Mouse (Mus musculus) liver, adult (tissue): Measurements from ENCODE around the gene Sgsm1.

Experiments used
- GATA4 ChIP-seq: IDR thresholded peaks from 2 replicates; pipeline ENCODE4 v1.6.1; 2014; ENCODE audit warnings: mild to moderate bottlenecking, low read length; ENCODE audit not compliant: insufficient replicate concordance

The Sgsm1 gene

DNA sequence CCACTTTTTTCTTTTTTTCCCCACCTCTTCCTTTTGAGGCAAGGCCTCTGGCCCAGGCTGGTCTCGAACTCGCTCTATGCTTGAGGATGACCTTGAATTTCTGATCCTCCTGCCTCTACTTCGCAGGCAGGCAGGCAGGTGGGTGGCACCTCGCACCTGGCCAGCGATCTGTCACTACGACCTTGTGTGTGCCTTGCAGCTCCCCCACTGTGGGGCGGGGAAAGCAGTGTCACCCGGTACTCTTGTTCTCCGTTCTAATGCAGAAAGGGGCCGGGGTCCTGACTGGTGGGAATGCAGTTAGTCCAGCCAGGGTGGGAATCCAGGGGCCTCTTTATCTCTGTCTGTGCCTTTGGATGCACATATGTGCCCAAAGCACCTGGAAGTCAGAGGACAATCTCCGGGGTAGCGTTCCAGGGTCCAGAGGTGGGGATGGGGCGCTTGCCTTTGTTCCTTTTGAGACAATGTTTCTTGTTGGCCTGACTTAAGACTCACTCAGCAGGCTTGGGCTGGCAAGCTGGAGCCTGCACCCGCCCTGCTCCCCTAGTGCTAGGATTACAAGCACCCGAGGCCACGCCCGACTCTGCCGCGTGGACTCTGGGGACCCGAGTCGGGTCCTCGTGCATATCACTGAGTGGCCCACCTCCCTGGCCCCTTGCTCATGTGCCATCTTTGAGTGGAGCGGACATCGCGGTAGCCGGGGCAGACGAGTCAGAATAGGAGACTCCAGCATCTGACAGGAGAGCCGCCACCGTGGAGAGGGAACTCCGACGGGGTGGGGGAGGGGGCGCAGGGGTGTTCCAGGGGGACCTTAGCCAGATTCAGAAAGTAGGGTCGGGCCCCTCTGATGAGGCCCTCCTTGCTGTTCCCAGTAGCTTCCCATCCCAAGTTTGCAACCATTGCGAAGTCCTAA is 24.3 kb upstream of the Sgsm1 start:
- TF ChIP-seq GATA4: no peak

DNA sequence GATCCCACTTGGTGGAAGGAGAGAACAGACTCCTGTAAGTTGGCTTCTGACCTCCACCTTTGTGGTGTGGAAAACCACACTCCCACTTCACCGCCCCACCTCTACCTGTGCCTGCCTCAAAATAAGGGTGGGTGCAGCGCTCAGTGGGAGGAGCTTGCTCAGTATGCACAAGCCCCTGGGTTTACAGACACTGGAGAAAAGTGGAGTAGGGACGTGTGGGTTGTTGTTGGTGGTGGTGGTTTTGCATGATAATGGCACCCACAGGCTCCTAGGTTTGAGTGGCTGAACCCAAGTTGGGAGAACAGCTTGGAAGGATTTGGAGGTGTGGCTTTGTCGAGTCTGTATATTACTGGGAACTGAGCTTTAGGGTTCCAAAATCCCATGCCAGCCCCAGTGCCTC is 22.3 kb upstream of the Sgsm1 start:
- TF ChIP-seq GATA4: no peak

DNA sequence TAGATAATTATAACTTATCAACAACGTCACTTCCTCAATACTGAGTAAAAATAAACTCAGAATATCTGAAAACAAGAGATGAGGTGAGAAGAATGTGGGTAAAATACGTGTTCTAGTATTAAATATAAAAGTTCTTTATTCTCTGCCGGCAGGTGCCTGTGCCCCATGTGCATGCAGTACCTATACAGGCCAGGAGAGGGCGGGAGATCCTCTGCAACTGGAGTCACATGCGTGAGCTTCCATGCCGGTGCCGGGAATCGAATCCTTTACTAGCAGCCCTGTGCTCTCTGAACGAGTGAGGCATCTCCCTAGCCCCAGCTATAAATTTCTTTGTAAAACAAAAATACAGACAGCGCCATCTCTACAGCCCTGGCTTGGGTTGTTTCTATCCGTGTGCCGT is 21.7 kb upstream of the Sgsm1 start:
- TF ChIP-seq GATA4: no peak

DNA sequence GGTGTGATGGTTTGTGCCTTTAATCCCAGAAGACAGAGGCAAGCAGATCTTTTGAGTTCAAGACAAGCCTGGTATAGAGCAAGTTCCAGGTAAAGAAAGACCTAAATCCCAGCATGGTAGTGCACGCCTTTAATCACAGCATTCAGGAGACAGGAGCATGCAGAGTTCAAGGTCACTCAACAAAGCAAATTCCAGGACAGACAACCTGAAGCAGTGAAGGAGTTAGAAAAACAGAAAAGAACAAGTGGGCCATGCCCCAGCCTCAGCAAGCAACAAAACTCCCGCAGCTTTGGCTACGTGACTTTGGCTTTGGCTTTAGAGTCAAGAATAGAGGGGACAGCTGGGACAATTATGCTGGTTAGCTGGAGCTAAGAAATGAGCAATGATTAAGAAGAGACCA is 19.6 kb upstream of the Sgsm1 start:
- TF ChIP-seq GATA4: no peak

DNA sequence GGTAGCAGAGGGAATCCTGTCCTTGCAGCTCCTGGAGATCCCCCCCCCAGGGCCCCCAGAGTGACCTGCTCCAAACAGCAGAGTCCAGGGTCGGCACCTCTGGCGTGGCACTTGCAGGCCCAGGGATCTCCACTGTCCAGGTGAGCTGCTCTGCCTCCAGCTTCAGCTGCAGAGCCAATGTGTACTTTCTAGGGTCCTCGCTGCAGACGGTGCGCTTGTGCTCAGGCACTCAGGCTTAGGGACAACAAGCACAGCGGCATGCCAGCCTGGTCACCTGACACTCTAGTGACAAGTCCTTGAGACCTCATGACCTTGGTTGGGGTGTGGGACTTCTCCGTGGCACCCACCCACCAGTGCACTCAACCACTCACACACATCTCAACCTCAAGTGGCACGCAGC is 18.9 kb upstream of the Sgsm1 start:
- no peak for TF ChIP-seq GATA4

DNA sequence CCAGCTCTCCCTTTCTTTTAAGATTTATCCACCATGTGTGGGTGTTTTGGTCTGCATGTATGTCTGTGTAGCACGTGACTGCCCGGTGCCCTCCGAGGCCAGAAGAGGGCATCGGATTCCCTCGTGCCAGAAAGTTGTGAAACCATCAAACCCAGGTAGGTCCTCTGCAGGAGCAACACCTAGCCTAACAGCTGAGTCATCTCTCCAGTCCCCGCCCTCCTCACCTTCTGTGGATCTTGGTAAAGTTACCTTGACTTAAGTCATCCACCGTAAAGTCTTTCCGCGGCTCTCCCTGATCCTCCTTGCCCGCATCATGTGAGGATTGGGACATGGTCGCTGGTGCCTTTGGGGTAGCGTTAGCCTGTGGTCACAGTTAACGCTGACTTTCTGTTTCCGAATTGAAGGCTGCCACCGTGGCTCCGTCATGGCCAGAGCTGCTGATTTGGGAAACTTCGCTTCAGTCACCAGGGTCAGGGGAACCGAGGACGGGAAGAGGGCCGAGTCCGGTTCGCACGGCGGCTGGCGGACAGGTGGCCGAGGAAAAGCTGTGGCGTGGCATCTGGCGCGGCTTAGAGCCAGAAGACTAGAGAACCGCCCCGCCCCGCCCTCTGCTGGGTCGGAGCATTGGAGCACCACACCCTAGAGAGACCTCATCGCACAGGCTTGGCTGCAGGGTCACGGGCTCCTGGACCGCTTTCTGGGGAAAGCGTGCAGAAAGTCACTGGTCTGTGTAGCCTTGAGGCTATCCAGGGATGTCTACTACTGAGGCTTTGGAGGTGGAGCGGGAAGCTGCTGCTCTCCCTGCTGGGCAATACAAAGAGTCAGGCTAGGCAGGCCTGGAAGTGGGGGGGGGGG is 13.4 kb upstream of the Sgsm1 start:
- no peak for TF ChIP-seq GATA4

DNA sequence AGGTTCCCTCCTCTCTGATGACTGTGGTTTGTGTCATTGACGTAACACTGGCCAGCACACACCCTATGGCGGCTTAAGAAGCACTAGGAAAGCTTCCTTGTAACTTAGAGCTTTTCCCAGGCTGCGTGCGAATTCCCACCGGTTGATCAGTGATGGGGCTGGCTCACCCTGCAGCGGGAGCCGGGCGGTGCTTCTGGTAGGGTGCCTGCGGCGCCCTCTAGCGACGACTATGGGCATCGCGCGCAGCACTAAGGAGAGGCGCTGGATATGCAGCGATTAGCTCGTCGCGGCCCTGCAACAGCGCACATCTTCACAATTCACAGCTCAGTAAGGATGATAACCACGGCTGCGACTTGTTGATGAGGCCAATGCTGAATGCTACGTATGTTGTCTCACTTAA is 3.4 kb upstream of the Sgsm1 start:
- TF ChIP-seq GATA4: no peak

DNA sequence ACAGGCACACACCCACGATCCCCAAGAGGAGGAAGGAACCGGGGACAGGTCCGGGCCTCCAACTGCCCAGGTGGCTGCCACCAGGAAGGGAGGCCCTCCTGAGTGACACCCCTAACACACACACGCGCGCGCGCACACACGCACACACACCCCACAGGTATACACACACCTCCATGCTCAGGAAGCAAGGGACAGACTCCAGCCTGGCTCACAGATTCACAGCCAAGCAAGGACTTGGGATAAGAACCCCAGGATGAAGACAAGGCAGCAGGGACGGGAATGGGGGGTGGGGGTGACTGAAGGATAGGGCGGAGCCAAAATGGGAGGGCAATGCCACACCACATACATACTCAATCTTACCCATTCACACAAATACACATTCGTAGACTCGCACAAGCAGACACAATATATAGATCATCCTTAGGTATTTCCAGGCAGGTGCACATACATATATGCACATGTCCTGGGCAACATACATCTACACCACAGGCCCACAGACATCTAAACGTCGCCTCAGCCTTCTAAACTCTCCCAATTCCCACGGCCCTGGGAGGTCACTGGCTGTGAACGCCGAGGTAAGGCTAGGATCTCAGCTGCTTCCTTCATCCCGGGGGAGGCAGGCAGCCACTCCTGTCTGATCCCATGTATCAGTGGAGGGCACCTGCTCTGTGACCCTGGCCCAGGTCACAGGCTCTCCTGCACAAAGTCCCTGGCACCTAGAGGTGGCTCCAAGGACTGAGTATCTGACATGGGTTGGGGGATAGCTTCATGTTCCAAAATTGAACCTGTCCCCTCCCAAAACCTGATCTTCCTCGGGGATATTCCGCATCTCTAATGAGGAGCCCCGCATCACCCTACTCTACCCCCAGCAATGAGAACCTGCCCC is 852 bp downstream of the Sgsm1 start:
- no peak for TF ChIP-seq GATA4

DNA sequence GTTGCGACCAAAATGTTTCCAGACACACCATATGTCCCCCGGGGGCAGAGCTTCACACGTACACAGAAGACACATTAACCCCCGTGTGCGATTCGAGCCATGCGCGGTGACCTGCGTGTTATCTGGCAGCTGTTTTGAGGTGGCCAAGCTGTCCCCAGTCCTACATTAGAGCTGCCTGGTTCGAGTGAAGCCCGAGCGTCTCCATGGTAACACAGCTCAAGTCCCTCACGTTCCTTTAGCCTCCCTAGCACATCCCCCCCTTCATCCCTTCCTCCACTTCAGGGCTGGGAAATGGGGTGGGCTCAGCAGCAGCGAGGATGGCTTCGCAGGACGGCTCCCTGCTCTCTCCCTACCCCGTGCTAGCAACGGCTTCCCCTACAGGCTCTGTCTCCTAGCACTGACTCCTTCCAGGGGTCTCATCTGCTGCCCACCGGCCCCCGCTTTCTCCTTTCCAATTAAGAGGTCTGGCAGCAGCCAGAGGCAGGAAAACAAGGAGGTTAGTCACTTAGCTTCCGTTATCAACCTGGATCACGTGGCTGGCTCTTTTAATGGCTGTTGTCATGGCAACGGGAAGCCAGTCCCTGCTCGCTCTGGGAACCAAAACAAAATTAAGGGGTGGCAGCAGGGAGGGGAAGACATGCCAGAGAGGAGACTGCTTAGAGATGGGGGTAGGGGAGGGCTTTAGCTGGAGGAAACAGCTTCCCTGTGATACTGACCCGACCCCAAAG is 3.7 kb downstream of the Sgsm1 start:
- no peak for TF ChIP-seq GATA4

DNA sequence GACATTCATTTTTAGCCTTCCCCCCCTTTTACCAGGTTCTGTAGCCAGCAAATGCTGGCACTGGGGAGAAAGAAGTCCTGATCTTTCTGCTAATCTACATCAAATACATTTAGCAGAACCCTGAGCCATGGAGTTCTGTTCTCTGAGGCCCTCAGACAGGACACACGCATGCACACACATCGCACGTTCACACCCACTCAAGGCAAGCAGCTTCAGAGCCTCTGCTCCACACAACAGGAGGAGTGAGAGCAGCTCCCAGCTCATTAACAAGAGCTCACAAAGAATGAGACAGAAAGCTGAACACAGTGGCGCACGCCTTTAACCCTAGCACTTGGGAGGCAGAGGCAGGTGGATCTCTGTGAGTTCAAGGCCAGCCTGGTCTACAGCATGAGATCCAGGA is 6.1 kb downstream of the Sgsm1 start:
- no peak for TF ChIP-seq GATA4

DNA sequence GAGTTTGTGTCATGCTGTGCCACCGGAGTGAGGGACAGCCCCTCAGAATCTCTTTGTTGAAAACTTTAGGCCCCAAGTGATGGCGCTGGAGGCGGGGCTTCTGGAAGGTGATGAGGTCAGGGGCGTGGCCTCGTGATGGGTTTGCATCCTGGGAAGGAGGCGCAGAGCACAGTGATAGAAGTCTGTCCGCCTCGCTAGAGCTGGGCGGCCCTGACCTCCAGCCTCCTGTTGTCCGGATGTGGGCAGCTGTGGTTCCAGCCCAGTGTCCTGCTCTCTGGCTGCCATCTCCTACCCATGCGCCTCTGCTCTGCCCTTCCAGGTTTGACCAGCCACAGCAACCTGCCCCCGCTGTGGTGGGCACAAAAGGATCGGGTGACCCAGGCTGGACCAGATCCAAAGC is 8.7 kb downstream of the Sgsm1 start:
- TF ChIP-seq GATA4: no peak

DNA sequence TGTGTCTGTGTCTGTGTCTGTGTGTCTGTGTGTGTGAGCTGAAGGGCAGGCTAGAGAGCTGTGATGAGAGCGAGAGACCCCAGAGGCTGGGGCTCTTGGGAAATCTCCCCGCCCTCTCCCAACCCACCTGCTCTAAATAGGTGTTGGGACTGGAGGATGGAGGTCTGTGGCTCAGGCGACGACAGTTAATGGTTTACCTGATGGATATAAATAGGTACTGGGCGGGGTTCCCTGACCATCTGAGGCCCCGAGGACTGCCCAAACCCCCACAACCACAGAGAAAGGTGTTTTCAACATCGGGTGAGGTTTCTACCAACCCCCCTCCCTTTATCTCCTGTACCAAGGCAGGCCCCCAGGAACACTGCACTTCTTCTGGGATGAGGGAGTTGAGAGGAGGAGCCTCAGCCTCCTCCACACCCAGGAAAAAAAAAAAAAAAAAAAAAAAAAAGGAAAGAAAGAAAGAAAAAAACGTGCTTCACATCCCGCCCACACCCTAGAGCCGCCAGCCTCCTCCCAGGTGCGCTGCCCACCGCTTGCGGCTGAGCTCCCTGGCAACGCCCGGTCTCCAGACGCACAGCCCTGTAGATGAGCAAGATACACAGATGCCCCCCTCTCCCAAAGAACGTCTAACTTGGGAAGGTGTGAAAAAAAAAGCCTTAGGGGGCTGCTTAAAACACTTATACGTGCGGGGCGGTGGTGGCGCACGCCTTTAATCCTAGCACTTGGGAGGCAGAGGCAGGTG is 10.3 kb downstream of the Sgsm1 start:
- no peak for TF ChIP-seq GATA4

DNA sequence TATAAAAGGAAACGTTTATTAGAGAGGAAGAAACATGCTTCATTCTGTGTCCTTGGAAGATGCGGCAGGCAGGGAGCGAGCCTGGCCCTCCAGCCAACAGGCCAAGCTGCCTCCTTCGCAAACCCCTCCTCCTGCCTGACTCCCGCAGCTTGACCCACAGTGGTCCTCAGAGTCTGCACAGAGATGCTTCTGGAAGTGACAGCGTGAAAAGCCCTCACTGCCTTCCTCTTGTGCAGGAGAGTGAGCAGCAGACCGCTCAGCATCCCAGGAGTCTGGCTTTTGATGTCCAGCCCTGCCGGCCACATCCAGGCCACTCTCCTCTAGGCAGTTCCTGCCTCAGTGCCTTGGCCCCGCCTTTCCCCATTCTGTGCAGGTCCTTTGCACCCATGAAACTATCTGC is 11.2 kb downstream of the Sgsm1 start:
- no peak for TF ChIP-seq GATA4

DNA sequence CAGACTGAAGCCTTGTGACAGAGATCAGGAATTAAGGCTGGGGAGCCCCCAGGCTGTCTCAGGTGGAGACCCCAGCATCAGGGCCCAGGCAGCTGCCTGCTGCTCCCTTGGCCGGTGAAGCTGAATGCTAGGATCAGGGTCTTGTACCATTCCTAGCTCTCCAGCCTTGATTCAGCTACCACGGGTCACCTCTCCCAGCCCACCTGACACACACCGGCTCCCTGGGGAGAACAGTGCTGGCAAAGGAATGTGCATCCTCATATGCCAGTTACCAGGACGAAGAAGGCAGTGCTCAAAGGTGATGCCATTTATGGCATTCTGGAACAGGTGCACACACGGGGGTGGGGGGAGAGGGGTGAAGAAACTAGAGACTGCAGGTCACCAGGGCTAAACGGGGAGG is 11.8 kb downstream of the Sgsm1 start:
- no peak for TF ChIP-seq GATA4
